Mouse (Mus musculus) spleen, adult 2 months (tissue): ENCODE data around the gene AC124108.1. TPM values are rescaled to one million over a fixed set of nuclear protein-coding genes. Genes with fewer than 3 reads are reported as not detected.

Experiments used
- DNase-seq, 2 experiments: peaks; one replicate each; pipeline versions ENCODE4 v3.0.0 to v3.0.0-alpha.2; 2012 to 2021; ENCODE audit warnings: low spot score in 2 of 2, low read depth in 1 of 2
- H3K27ac ChIP-seq: fragments of 200-500 bp; 2 replicates; pipeline ENCODE4 v1.5.1; 2012; ENCODE audit warnings: low read length, inconsistent platforms; ENCODE audit not compliant: insufficient read depth
- H3K27me3 ChIP-seq: fragments of 200-500 bp; 2 replicates; pipeline ENCODE4 v1.6.1; 2012; ENCODE audit warnings: mild to moderate bottlenecking, moderate library complexity, low read length, inconsistent platforms; ENCODE audit not compliant: control insufficient read depth, insufficient read depth
- H3K36me3 ChIP-seq: fragments of 200-500 bp; 2 replicates; pipeline ENCODE4 v1.6.1; 2012; ENCODE audit warnings: mild to moderate bottlenecking, low read length, inconsistent platforms; ENCODE audit not compliant: control insufficient read depth, insufficient read depth
- H3K4me1 ChIP-seq: fragments of 200-500 bp; 2 replicates; pipeline ENCODE4 v1.6.1; 2011; ENCODE audit warnings: inconsistent platforms; ENCODE audit not compliant: control insufficient read depth, insufficient read depth, insufficient read length
- H3K4me3 ChIP-seq: fragments of 200-500 bp; 2 replicates; pipeline ENCODE4 v1.5.1; 2011; ENCODE audit warnings: mild to moderate bottlenecking, inconsistent platforms; ENCODE audit not compliant: insufficient read depth, insufficient read length; ENCODE audit errors: extremely low read depth
- CTCF ChIP-seq: fragments of 200-500 bp; IDR thresholded peaks from 2 replicates; pipeline ENCODE4 v1.5.1; 2011; ENCODE audit warnings: mild to moderate bottlenecking, inconsistent platforms; ENCODE audit not compliant: insufficient read depth, insufficient read length, insufficient replicate concordance; ENCODE audit errors: extremely low read depth
- POLR2A ChIP-seq: fragments of 200-500 bp; IDR thresholded peaks from 2 replicates; pipeline ENCODE4 v1.6.1; 2011; ENCODE audit warnings: low read depth, low read length, inconsistent platforms
- WGBS: fragments of 180-500 bp; shearing (Covaris S2); methylation state at CpG from one replicate; pipeline ENCODE4 v1.1.7; 2018; 5-methylcytosine and 5-hydroxymethylcytosine counted together
- polyA plus RNA-seq: library from polyadenylated mRNA; depleted of rRNA; stranded (reverse); fragments of >200 nt; gene quantifications from 2 replicates; pipeline ENCODE4 v1.2.3, GENCODE M21; 2012

AC124108.1 gene
- polyA plus RNA-seq, 1 experiment: not detected

DNA sequence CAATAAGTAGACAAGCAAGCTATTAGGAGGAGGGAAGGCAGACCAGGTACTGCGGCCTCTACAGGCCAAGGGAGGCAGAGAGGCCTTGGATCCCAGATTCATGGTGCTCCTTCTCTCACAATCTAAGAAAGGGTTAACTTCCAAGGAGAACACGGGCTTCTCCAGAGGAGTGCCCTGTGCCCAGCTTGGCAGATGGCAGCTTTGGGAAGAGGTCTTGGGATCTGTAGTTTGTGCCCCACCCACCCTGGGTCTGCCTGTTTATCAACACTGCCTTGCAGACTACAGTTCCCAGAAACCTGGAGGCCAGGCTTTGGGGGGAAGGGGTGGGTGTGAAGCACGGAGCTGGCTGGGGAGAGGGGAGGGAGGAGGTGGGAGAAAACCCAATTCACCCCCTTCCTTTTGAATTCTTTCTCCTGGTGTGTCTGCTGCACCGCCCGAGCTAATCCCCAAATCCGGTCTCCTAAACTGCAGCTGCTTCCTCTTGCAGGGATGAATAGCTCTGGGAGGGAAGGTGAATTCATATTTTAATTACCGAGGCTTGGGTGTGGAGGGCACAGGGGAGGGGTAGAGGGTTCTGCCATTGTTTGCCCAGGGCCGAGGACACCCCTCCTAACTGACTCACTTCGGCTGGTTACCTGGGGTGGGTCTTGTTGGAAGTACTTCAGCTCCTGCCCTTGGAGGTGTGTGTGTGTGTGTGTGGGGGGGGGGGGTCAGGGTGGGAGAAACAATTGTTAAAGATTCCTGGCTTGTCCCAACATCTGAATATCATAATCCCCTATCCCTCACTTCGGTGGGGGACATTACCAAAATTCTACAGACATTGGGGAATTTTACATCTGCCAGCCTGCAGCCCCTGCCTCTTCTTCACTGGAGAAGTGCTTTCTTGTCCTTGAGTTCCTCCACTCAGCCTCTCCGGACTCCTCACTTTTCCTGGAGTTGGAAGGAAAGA lies 9.6 kb downstream of the AC124108.1 start:
- TF ChIP-seq CTCF (no peak), POLR2A (no peak)
- Histone ChIP-seq H3K27ac (no peak overlapping the region), H3K4me3 (no peak overlapping the region), H3K4me1 (no peaks in the 10 kb centered on the region), H3K27me3 (no peaks in the 10 kb centered on the region; the same call in 1 of the 2 replicates), H3K36me3 (no peaks in the 10 kb centered on the region)
- DNase-seq: no peak
- WGBS: 55% methylated on average over 11 of the region's 11 CpGs

DNA sequence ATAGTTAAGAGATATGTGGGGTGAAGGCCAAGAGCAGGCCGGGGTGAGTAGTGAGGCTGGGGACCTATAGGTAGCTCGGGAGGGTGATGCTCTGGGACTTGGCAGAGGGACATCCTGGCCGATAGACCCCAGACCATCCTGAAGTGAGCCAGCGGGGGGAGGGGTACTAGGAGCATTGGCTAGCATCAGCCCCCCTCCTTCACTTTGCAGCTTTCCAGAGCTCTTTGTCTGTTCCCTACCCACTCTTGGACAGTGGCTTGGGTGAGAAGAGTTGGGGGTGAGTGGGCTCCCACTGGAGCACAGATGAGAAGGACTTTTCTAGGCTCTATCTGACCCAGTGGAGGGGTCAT lies 10.2 kb downstream of the AC124108.1 start:
- TF ChIP-seq CTCF (no peak), POLR2A (no peak)
- Histone ChIP-seq H3K4me1 (no peaks in the 10 kb centered on the region), H3K36me3 (no peaks in the 10 kb centered on the region), H3K27ac (no peak overlapping the region), H3K27me3 (no peaks in the 10 kb centered on the region; the same call in 1 of the 2 replicates), H3K4me3 (no peak overlapping the region)
- no peak for DNase-seq
- 81% methylated on average over 4 of the region's 4 CpGs for WGBS

DNA sequence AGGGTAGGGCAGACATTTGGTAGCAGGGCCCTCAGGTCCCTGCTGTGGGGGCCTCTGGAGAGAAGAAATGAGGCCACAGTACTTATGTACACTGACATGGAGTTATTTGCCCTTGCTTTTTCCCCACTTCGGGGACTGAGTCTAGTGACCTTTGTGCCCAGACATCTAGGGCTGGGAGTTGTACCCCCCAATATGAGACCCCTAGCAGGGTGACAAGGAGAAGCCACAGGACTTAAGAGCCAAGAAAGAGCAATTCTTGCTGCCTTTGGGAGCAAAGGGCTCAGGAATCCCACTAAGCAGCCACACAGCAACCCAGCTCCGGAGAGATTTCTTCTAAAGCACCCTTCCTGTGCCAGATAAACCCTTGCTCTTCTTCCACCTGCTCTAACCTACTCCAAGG lies 10.7 kb downstream of the AC124108.1 start:
- Histone ChIP-seq H3K4me1 (no peaks in the 10 kb centered on the region), H3K27ac (no peak overlapping the region), H3K4me3 (no peak overlapping the region), H3K27me3 (no peaks in the 10 kb centered on the region; the same call in 1 of the 2 replicates), H3K36me3 (no peaks in the 10 kb centered on the region)
- DNase-seq: no peak
- no peak for TF ChIP-seq POLR2A
- TF ChIP-seq CTCF: no peak
- 83% methylated on average over 2 of the region's 2 CpGs for WGBS

DNA sequence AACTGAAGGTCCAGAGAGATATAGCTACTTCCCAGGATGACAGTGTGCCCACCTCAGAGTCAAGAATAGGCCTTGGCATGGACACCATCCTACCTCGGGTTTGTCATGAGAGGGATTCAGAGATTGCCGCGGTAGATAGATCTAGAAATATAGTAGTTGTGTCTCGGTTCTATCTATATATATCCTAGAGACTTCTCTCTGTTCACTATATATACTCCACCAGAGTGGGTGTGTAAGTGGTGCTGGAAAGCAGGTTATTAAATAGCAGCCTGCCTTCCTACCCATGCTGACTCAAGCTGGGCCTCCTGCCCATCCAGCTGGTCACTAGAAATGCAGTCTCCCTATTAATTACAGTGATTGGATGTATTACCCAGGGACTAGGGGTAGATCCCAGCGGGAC lies 11.5 kb downstream of the AC124108.1 start:
- TF ChIP-seq POLR2A (no peak), CTCF (no peak)
- Histone ChIP-seq H3K4me1 (no peaks in the 10 kb centered on the region), H3K4me3 (no peak overlapping the region), H3K36me3 (no peaks in the 10 kb centered on the region), H3K27me3 (no peaks in the 10 kb centered on the region; the same call in 1 of the 2 replicates), H3K27ac (no peak overlapping the region)
- WGBS: 87% methylated on average over 5 of the region's 5 CpGs
- no peak for DNase-seq

DNA sequence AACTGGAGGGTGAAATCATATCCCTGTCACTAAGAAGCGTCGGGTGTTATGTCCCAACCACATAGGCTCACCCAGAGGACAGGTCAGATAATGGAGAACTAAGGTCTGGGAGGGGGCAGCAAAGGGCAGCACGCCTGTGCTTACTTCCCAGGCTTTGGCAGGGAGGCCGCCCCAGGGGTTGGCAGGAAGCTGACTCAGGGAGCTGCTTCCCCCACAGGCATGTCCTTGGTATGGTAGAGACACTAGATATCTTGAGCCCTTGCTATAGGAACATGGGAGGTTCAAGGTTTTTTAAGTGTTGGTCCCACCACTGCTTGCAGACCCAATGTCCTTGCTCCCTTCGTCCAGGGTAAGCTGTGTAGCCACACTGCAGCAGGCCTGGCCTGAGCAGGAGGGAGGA lies 14.7 kb downstream of the AC124108.1 start:
- no peak for DNase-seq
- 23% methylated on average over 5 of the region's 5 CpGs for WGBS
- no peak overlapping the region for H3K4me3 ChIP-seq
- H3K4me1 ChIP-seq: no peaks in the 10 kb centered on the region
- no peaks in the 10 kb centered on the region; the same call in 1 of the 2 replicates for H3K27me3 ChIP-seq
- H3K27ac ChIP-seq: no peak overlapping the region
- H3K36me3 ChIP-seq: no peaks in the 10 kb centered on the region
- TF ChIP-seq CTCF (no peak), POLR2A (no peak)

DNA sequence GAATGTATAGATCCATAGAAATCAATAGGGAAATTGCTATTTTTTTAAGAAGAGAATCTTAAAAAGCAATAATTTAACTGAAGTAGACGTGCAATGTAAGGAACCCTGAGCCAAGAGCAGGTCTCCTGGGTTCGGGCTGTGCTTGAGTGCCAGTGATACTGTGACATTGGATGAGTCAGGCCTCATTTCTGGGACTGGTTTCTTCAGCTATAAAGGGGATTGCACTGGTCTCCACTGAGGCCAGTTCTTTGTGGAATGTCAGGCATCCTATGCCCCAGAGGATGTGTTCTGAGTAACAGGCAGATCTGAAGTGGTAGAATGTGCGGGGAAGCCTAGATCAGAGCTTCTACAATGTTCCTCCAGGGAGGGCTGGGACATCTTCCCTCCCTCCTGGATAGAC lies 15.6 kb downstream of the AC124108.1 start:
- no peak for TF ChIP-seq CTCF
- TF ChIP-seq POLR2A: no peak
- no peaks in the 10 kb centered on the region for H3K4me1 ChIP-seq
- no peak for DNase-seq
- WGBS: 81% methylated on average over 3 of the region's 3 CpGs
- H3K27ac ChIP-seq: no peak overlapping the region
- no peaks in the 10 kb centered on the region; the same call in 1 of the 2 replicates for H3K27me3 ChIP-seq
- H3K4me3 ChIP-seq: no peak overlapping the region
- H3K36me3 ChIP-seq: no peaks in the 10 kb centered on the region

DNA sequence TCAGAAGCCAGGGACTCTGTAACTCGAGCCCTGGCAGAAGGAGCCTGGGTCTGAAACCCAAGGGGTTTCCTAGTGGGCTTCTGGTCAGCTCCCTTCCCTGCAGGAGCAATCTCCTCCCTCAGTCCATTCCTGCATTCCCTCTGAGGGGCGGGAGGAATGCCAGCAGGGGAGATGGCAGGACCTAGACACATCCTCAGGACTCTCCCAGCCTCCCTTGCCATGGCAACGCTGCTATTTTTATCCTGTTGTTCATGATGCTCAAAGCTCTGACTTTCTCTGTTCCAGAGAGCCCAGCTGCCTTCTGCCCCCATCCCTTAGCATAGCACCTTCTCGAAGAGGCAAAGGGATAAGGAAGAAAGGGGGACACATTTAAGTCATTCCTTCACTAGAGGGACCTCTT lies 16.9 kb downstream of the AC124108.1 start:
- TF ChIP-seq POLR2A (no peak), CTCF (no peak)
- Histone ChIP-seq H3K27me3 (peaks cover 2% of the 10 kb centered on the region; the same call in 1 of the 2 replicates), H3K27ac (no peak overlapping the region), H3K4me1 (no peaks in the 10 kb centered on the region), H3K36me3 (no peaks in the 10 kb centered on the region), H3K4me3 (no peak overlapping the region)
- 50% methylated on average over 4 of the region's 4 CpGs for WGBS
- DNase-seq: no peak
